Mouse (Mus musculus) ES-E14 (cell line): ENCODE data around the gene Gpr152. TPM values are rescaled to one million over a fixed set of nuclear protein-coding genes. Genes with fewer than 3 reads are reported as not detected.

Experiments used
- DNase-seq: peaks from one replicate; pipeline ENCODE4 v3.0.0-alpha.2; 2013; ENCODE audit warnings: low read depth, low spot score
- H3K27ac ChIP-seq: 2 replicates; pipeline ENCODE4 v1.5.1; 2012; ENCODE audit warnings: low read depth, mild to moderate bottlenecking, low read length, moderate library complexity, mixed read lengths; ENCODE audit not compliant: poor library complexity, insufficient read depth, severe bottlenecking
- H3K36me3 ChIP-seq: 2 replicates; pipeline ENCODE4 v1.6.1; 2012; ENCODE audit warnings: mild to moderate bottlenecking, low read length, moderate library complexity, mixed read lengths; ENCODE audit not compliant: control insufficient read depth, poor library complexity, insufficient read depth, severe bottlenecking
- H3K4me1 ChIP-seq, 2 experiments: fragments of 150-350 bp in 1 of 2; sonication (generic) in 1 of 2; 2 replicates each; pipeline ENCODE4 v1.6.1; 2012; ENCODE audit warnings: low read length in 2 of 2, mild to moderate bottlenecking in 1 of 2, mixed read lengths in 1 of 2; ENCODE audit not compliant: control insufficient read depth in 2 of 2, insufficient read depth in 2 of 2, poor library complexity in 1 of 2
- H3K4me3 ChIP-seq, 2 experiments: fragments of 150-350 bp in 1 of 2; sonication (generic) in 1 of 2; 2 replicates each; pipeline ENCODE4 v1.5.1; 2012; ENCODE audit warnings: low read length in 2 of 2, low read depth in 1 of 2, mild to moderate bottlenecking in 1 of 2, mixed read lengths in 1 of 2; ENCODE audit not compliant: insufficient read depth in 1 of 2, poor library complexity in 1 of 2, severe bottlenecking in 1 of 2
- H3K9ac ChIP-seq: 2 replicates; pipeline ENCODE4 v1.6.1; 2012; ENCODE audit warnings: low read depth, mild to moderate bottlenecking, low read length, mixed read lengths; ENCODE audit not compliant: poor library complexity, insufficient read depth, severe bottlenecking
- H3K9me3 ChIP-seq: fragments of 150-350 bp; sonication (generic); 2 replicates; pipeline ENCODE4 v1.6.1; 2012; ENCODE audit warnings: low read depth, mild to moderate bottlenecking, low read length; ENCODE audit not compliant: control insufficient read depth, insufficient read depth
- CHD2 ChIP-seq: IDR thresholded peaks from 2 replicates; pipeline ENCODE4 v1.6.1; 2014; ENCODE audit warnings: mild to moderate bottlenecking, low read depth, low read length, inconsistent platforms
- HCFC1 ChIP-seq: IDR thresholded peaks from 2 replicates; pipeline ENCODE4 v1.6.1; 2012; ENCODE audit warnings: low read length, inconsistent platforms, borderline replicate concordance; ENCODE audit not compliant: insufficient read depth
- MAFK ChIP-seq: IDR thresholded peaks from 2 replicates; pipeline ENCODE4 v1.6.1; 2014; ENCODE audit warnings: mild to moderate bottlenecking, low read depth, low read length, inconsistent platforms; ENCODE audit not compliant: insufficient read depth
- ZC3H11A ChIP-seq: IDR thresholded peaks from 2 replicates; pipeline ENCODE4 v1.6.1; 2012; ENCODE audit warnings: low read depth, mild to moderate bottlenecking, inconsistent platforms, low read length, borderline replicate concordance
- ZNF384 ChIP-seq: IDR thresholded peaks from 2 replicates; pipeline ENCODE4 v1.6.1; 2012; ENCODE audit warnings: low read depth, low read length, inconsistent platforms
- in situ Hi-C, 2 experiments: fragments of 600-800 bp; cut with MboI; formaldehyde crosslinking; loops; one replicate each; pipeline ENCODE4 v1.15.1; 2025; ENCODE audit warnings: low sequenced_read_pairs in 2 of 2, inconsistent platforms in 1 of 2; ENCODE audit not compliant: unreplicated experiment in 2 of 2
- total RNA-seq: library from RNA; depleted of rRNA; stranded (reverse); fragments of 300-350 nt; gene quantifications from 2 replicates; pipeline ENCODE4 v1.2.3, GENCODE M21; 2012

Gene Gpr152
- total RNA-seq, 1 experiment = 0.13 TPM

- TF ChIP-seq ZC3H11A = no peak
- TF ChIP-seq MAFK = no peak
- no peak for TF ChIP-seq HCFC1
- no peak for TF ChIP-seq CHD2
- TF ChIP-seq ZNF384 = no peak
- Histone ChIP-seq H3K9ac (no peak overlapping the region), H3K36me3 (peaks cover 1% of the 10 kb centered on the region; the same call in 1 of the 2 replicates), H3K4me3 (no peak overlapping the region), H3K27ac (no peak overlapping the region), H3K4me1 (peaks cover 3 to 18% of the 10 kb centered on the region in 2 experiments; a peak in 2 of 4 replicates), H3K9me3 (no peaks in the 10 kb centered on the region)
- in situ Hi-C loops = no loop called here
- no peak for DNase-seq
These were observed 5.2 kb downstream of the Gpr152 start for GRCm38 (mm10) chr19:4144550-4145498.

GRCm38 (mm10) chr19:4145936-4146335, 6.3 kb downstream of the Gpr152 start:
- no peaks in the 10 kb centered on the region for H3K9me3 ChIP-seq
- no peak overlapping the region for H3K9ac ChIP-seq
- in situ Hi-C loops = no loop called here
- H3K4me1 ChIP-seq = peaks cover 3 to 25% of the 10 kb centered on the region in 2 experiments; a peak in 3 of 4 replicates
- no peak overlapping the region for H3K4me3 ChIP-seq
- DNase-seq = no peak
- peaks cover 11% of the 10 kb centered on the region; the same call in 1 of the 2 replicates for H3K36me3 ChIP-seq
- no peak for TF ChIP-seq MAFK
- no peak for TF ChIP-seq HCFC1
- TF ChIP-seq ZC3H11A = no peak
- no peak for TF ChIP-seq CHD2
- H3K27ac ChIP-seq = no peak overlapping the region

GRCm38 (mm10) chr19:4146366-4147021, 6.9 kb downstream of the Gpr152 start:
- TF ChIP-seq HCFC1 = no peak
- TF ChIP-seq ZC3H11A = no peak
- no peak for TF ChIP-seq ZNF384
- no peak for TF ChIP-seq CHD2
- TF ChIP-seq MAFK = no peak
- in situ Hi-C loops = no loop called here
- Histone ChIP-seq H3K9me3 (no peaks in the 10 kb centered on the region), H3K4me1 (peaks cover 3 to 29% of the 10 kb centered on the region in 2 experiments), H3K4me3 (no peak overlapping the region), H3K9ac (no peak overlapping the region), H3K27ac (no peak overlapping the region), H3K36me3 (peaks cover 16% of the 10 kb centered on the region; the same call in 1 of the 2 replicates)
- no peak for DNase-seq

GRCm38 (mm10) chr19:4147022-4147405, 7.4 kb downstream of the Gpr152 start:
- TF ChIP-seq HCFC1 (no peak), ZC3H11A (no peak), ZNF384 (no peak), MAFK (no peak), CHD2 (no peak)
- H3K4me1 ChIP-seq = peaks cover 3 to 32% of the 10 kb centered on the region in 2 experiments
- no peak overlapping the region for H3K9ac ChIP-seq
- peaks cover 17% of the 10 kb centered on the region; the same call in 1 of the 2 replicates for H3K36me3 ChIP-seq
- in situ Hi-C loops = no loop called here
- no peaks in the 10 kb centered on the region for H3K9me3 ChIP-seq
- DNase-seq = no peak
- no peak overlapping the region for H3K4me3 ChIP-seq
- H3K27ac ChIP-seq = no peak overlapping the region
